Mouse (Mus musculus) adrenal gland, postnatal 25 days (tissue): ENCODE data around the gene AC109138.7. TPM values are rescaled to one million over a fixed set of nuclear protein-coding genes. Genes with fewer than 3 reads are reported as not detected.

ENCODE experiments used
- DNase-seq: peaks from one replicate; pipeline ENCODE4 v3.0.0; 2021; ENCODE audit warnings: mixed read lengths
- microRNA-seq, 2 experiments: library from miRNA; unstranded; fragments of <30 nt; microRNA quantifications; one replicate each; pipeline ENCODE4 v1.2.0; 2021
- total RNA-seq: library from RNA; stranded (reverse); gene quantifications from 2 replicates; pipeline ENCODE4 v1.2.3, GENCODE M21; 2021

AC109138.7 gene
- total RNA-seq, 1 experiment from 2014 or later = not detected

DNA sequence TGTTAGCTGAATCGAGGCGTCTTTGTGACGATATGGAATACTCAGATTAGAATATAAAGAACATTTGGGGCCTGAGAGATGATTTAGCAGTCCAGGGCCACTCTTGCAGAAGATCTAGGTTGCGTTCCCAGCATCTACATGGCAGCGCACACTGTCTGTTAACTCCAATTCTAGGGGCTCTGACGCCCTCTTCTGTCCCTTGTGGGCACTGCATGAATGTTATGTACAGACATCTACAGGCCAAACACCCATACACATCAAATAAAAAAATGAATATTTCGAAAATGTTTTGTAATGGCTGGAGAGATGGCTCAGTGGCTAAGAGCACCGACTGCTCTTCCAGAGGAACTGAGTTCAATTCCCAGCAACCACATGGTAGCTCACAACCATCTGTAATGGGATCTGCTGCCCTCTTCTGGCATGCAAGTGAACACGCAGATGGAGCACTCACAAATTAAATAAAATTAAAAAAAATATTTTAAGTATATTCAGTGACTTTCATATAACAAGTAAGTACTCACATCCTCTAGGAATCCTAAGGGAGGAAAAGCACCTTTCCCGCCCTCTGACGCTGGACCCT, 41.5 kb downstream of the AC109138.7 start:
- DNase-seq = no peak

DNA sequence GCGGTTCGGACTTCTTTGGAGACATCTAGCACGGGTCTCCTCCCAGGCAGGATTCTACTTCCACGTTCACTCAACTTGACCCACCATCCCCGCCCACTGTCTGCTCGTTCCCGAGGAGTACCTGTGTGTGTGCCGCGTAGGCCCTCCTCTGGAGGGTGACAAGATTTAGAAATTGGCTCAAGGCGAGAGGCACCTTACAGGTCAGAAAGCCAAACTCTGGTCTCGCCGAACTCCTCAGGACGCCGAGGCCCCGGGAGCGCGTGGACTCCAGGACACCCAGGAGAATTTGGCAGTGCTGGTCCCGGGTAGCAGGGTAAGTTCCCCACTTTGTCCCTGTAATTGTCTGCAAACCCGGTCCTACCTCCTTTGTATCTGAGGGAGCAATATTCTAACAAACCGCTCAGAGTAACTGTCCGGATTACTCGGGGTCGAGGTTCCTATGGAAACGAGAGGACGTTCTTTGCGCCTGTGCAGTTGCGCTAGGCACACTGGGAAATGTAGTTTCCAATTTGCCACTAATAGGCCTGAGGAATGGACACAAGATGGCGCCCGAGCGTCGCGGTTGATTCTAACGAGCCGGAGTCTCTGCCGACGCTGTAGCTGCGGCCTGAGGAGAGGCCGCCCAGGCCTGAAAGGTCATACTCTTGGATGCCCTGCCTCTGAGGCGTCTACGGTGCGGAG, 43.2 kb downstream of the AC109138.7 start:
- DNase-seq = peak; percentile 91

DNA sequence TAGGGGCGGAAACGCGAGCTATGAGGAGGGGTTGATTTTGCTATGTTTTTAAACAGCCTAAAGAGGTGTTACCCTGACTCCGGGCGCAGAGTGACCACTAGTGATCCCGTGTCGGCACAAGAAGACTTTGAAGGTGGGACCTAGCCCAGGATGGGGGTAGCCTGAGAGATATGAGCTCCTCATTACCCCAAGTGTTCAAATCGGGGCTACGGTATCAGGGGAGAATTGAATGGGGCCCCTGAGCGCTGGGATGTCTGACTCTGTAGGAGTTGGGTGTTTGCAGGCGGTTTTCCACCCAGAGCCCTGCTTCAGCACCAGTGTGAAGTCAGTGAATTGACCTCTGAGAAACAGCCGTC, 43.7 kb downstream of the AC109138.7 start:
- no peak for DNase-seq

DNA sequence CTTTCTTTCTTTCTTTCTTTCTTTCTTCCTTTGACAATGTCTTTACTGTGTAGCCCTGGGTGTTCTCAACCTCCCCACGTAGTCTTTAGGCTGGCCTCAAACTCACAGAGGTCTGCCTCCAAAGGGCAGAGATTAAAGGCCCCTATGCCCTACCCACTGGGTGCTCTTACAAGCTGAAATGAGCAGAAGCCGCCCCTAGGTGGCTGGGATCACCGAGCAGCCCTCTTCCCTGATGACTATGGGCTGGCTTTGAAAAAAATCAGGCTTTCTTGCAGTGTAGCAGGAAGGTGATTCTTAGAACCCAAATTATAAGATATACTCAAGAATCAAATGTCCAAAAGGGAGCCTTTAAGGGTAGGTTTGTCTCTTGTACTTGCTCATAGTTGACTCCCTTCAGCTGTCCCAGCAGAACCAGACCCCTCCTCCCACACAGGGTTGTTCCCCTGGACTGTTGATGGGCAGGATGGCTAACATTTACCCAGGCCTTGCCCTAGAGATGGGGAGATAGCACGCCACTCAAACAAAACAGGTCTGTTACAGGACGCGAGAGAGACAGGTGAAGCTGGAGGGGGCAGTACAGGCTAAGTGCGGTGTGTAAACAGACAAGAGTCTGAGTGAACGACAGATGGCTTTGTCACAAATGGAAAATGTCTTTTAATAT, 47.0 kb downstream of the AC109138.7 start:
- no peak for DNase-seq

DNA sequence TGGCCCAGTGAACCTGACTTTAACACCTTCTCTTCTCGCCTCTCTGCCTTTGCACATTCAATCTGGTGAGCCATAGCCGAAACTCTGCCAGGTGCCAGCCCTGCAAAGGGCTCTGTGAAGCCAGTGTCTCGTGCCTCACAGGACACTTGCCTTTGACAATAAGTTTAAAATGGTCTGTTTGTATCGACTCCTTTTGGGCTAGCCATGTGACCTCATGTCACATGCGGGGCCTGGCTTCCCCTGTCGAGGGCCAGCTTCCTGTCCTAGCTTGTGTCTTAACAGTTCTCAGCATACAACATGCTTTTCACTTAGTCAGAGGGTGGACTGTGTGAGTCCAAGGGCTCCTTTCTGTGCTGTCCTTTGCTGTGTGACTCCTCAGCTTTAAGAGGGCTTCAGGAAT, 48.6 kb downstream of the AC109138.7 start:
- DNase-seq = no peak

DNA sequence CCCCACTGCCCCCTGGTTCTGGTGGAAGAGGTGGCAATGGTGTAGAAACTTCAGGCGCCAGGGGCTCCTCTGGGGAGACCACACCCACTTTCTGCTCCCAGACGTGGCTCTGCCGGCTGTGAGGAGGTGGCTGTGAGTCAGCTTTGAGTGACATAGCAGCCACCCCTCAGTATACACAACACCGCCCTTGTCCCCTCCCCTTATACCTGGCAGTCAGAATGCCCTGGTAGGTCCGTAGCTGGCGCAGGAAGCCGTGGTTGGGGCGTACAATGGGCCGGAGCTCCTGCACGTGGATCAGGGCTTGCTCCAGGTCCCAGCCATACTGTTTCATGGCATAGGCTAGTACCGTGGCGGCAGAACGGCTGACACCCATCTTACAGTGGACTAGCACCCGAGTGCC, 49.5 kb downstream of the AC109138.7 start:
- no peak for DNase-seq

DNA sequence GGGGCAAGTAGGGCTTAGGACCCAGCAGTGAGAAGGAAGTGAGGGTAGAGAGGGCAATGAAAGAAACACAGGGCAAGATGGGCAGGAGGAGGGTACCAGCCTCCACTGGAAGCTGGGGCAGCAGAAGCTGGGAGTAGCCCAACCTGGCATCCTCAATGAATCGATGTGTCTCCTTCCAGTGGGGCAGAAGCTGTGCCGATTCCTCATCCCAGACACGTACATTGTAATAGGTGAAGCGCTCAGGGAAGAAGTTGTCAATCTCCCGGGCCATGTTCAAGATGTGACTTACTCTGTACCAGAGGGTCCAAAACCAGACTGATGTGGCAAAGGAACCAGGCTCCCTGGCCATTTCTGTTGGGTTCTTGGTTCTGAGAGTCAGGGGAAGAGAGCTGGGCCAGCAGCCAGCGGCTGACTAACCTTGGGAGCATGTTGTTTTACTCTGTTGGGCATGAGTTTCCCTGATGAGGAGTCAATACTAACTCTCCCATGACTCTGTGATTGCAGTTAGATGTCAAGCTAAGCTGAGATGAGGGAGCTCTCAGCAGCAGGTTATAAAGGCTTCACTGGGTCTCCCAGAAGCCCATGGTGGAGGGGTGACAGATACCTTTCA, 50.1 kb downstream of the AC109138.7 start:
- peak; percentile 52 for DNase-seq

DNA sequence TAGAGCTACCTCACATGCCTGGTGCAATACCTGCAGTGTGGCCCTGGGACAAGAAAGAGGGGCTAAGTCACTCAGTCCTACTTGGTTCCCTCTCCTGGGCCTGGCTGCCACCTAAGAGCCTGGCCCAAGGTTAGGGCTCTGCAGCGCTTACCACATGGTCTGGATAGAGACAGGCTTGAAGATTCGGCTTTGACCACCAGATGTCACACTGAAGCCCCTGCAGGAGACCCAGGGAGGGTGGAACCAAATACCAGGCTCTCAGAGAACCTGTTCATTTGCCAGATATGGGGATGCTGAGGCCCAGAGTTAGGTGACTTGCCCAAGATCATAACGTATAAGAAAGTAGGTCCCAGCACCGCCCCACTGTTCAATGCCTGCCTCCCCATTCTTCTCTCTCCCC, 51.8 kb downstream of the AC109138.7 start:
- DNase-seq = no peak

DNA sequence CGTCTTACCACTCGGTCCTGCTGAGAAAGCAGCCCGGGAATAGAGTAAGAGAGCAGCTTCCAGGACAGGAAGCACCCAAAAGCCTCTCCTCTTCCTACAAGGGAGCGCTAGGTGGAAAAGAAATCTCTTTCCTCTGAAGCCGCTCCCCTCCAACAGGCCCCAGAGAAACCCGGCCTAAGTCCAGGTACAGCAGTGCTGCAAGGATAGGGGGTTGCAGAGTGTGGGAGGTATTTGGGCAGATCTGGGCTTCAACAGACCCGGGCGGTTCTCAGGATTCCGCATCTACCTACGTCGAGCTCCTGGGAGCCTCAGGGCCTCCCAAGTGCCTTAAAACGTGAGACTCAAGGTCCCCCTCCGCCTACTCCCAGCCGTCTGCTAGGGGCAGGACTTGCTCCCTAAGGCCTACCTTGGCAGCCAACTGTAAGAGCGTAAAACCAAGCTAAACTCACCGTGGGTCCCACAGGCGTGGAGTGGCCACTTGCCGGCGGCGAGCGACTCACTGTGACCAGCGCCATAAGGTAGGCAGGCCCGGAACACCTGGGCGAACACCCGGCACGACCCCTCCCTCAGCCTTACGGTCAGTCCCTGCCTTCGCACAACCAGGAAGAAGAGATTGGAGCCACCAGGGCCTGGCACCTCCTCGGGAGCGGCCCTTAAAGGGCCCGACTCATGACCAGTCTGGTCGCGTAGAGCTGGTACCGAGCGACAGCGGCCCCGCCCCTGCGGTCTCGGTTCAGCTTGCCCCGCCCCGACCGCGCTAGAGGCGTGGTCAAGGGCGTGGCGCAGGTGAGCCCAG, 54.6 kb downstream of the AC109138.7 start, which contains the start of gene Ssh3:
Ssh3 (minus strand) TSS at position 615 of the 796 bp plus-strand sequence.
- peak; percentile 81 for DNase-seq

DNA sequence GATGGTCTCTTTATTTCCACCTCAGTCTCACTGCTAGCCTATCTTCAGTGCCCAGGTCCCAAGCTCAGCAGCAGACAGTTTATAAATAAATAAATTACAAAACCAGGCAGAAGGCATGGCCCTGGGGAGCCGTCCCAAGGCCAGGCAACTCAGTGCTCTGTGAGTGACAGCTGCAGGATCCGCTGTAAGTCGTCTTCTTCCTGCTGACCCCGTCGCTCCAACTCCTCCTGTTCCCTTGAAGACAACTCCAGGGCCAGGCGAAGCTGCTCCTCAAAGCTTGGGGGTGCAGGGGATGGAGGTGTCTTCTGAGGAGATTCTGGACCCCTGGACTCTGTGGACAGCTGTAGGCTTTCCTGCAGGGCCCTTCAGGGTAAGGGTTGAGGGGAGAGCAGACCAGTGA, 56.0 kb downstream of the AC109138.7 start:
- DNase-seq = peak; percentile 41

DNA sequence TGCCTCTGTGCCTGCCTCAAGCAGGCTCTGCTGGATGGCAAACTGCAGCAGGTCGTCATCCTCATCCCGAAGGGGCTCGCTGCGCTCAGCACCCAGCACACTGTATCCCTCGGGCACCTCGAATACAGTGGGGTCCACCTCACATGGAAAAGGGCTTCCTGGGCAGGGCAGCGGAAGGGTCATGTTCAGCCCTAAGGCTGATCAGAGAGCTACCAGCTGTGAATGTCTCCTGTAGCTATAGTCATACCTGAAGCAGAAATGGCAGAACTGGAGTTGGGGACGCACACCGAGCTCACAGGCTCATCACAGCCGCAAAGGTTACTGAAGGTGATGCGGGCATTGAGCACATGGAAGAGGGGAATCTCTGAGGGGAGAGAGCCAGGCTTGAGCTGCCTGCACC, 56.8 kb downstream of the AC109138.7 start:
- DNase-seq = no peak

DNA sequence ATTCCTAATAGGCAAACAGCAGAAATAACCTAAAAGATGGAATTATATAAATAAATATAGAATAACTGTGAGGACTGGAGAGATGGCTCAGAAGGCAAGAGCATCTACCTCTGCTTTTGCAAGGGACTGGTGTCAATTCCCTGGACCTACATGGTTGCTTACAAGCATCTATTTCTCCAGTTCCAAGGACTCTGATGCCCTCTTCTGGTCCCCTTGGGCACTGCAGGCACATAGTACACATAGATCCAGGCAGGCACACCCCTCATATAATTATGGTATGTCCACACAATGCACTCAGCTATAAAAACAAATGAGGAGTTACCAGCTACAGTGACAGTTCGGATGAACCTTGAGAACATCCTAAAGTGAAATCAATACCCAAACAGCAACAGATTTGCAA, 65.3 kb downstream of the AC109138.7 start:
- no peak for DNase-seq

DNA sequence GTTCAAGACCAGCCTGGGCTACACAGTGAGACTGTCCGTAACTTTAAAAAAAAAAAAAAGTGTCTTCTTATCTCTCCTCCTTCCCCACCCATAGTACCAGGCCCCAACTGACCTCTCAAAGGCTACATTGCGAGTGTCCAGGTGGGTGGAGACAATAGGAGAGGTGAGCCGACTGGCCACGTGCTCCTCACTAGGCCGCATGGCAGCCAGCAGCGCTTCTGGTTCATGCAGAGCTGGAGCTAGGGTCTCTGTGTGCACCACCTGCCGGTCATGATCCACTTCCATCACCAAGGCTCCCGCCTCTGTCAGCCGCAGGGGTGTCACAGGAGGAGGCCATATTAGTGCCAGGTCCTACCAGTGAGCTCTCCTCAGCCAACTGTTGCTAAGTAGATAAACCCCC, 66.3 kb downstream of the AC109138.7 start:
- no peak for DNase-seq

Small RNA genes within 50 kb of the gene (microRNA-seq; reads per million reads assigned to microRNA genes)
- 0 reads per million in 2 experiments for gene Gm26115
- 0.69 to 0.71 reads per million in 2 experiments for gene Mir6985

Other genes starting within 250 kb of the AC109138.7 start
- 10.0 and 11.6 TPM in 2 replicates for gene Aldh3b2, start 242.0 kb upstream of the AC109138.7 start, total RNA-seq
- 18.5 and 27.6 TPM in 2 replicates for gene Acy3, start 227.8 kb upstream of the AC109138.7 start, total RNA-seq
- gene Tbx10, start 221.6 kb upstream of the AC109138.7 start, total RNA-seq = not detected in 2 replicates
- gene Nudt8, start 213.8 kb upstream of the AC109138.7 start, total RNA-seq = 18.7 and 24.8 TPM in 2 replicates
- gene Gm49405, start 213.7 kb upstream of the AC109138.7 start, total RNA-seq = 1.3 and 1.7 TPM in 2 replicates
- gene Doc2g, start 211.0 kb upstream of the AC109138.7 start, total RNA-seq = 0.76 and 2.4 TPM in 2 replicates
- gene Ndufv1, start 201.6 kb upstream of the AC109138.7 start, total RNA-seq = 244 and 297 TPM in 2 replicates
- gene Gstp1, start 176.4 kb upstream of the AC109138.7 start, total RNA-seq = 383 and 392 TPM in 2 replicates
- gene Gstp2, start 168.3 kb upstream of the AC109138.7 start, total RNA-seq = 58.6 and 65.7 TPM in 2 replicates
- 0.76 and 5.2 TPM in 2 replicates for gene Gstp3, start 154.8 kb upstream of the AC109138.7 start, total RNA-seq
- not detected in 2 replicates for gene Cabp2, start 132.8 kb upstream of the AC109138.7 start, total RNA-seq
- gene Cdk2ap2, start 117.2 kb upstream of the AC109138.7 start, total RNA-seq = 84.7 and 88.0 TPM in 2 replicates
- 54.8 and 73.7 TPM in 2 replicates for gene Pitpnm1, start 114.4 kb upstream of the AC109138.7 start, total RNA-seq
- 108 and 117 TPM in 2 replicates for gene Aip, start 88.5 kb upstream of the AC109138.7 start, total RNA-seq
- 0.12 TPM in 1 of 2 replicates, not detected in the other for gene Gpr152, start 74.6 kb upstream of the AC109138.7 start, total RNA-seq
- 0.94 and 1.3 TPM in 2 replicates for gene Cabp4, start 70.3 kb upstream of the AC109138.7 start, total RNA-seq
- 179 and 226 TPM in 2 replicates for gene Coro1b, start 65.7 kb upstream of the AC109138.7 start, total RNA-seq
- 3.9 and 6.0 TPM in 2 replicates for gene Ptprcap, start 60.8 kb upstream of the AC109138.7 start, total RNA-seq
- 48.8 and 52.6 TPM in 2 replicates for gene Rps6kb2, start 51.0 kb upstream of the AC109138.7 start, total RNA-seq
- 2.6 and 4.1 TPM in 2 replicates for gene Carns1, start 38.9 kb upstream of the AC109138.7 start, total RNA-seq
- gene Tbc1d10c, start 23.1 kb upstream of the AC109138.7 start, total RNA-seq = 1.0 TPM in 1 of 2 replicates, not detected in the other
- 373 and 392 TPM in 2 replicates for gene Ppp1ca, start 22.3 kb upstream of the AC109138.7 start, total RNA-seq
- gene Rad9a, start 12.7 kb upstream of the AC109138.7 start, total RNA-seq = 10.1 and 10.8 TPM in 2 replicates
- 11.0 and 14.5 TPM in 2 replicates for gene Clcf1, start 119 bp upstream of the AC109138.7 start, total RNA-seq
- gene Pold4, start 17.5 kb downstream of the AC109138.7 start, total RNA-seq = 56.8 and 60.4 TPM in 2 replicates
- gene Ssh3, start 54.8 kb downstream of the AC109138.7 start, total RNA-seq = 35.6 and 52.3 TPM in 2 replicates
- 4.3 and 4.9 TPM in 2 replicates for gene Ankrd13d, start 68.8 kb downstream of the AC109138.7 start, total RNA-seq
- gene Grk2, start 91.9 kb downstream of the AC109138.7 start, total RNA-seq = 45.8 and 59.4 TPM in 2 replicates
- 116 and 131 TPM in 2 replicates for gene Kdm2a, start 183.9 kb downstream of the AC109138.7 start, total RNA-seq
- 26.8 and 30.4 TPM in 2 replicates for gene Rhod, start 225.1 kb downstream of the AC109138.7 start, total RNA-seq